Mouse (Mus musculus) hindbrain, embryonic 11.5 days (tissue): ENCODE measurements around the gene Ppp6r3. TPM values are rescaled to one million over a fixed set of nuclear protein-coding genes. Genes with fewer than 3 reads are reported as not detected.
"Not testable (repeated sequence)": the region's sequence is repeated elsewhere in the genome, so short reads cannot be mapped to it uniquely, and the experiment has no call there.

Experiments
- ATAC-seq: fragments of 200-750 bp; cut with Nextera tagmentation; 2 replicates; pipeline ENCODE4 v1.8.0; 2017; ENCODE audit warnings: mild to moderate bottlenecking, moderate TSS enrichment, moderate library complexity; ENCODE audit not compliant: low FRiP score
- DNase-seq: peaks from one replicate; pipeline ENCODE4 v3.0.0-alpha.2; 2015; ENCODE audit warnings: low spot score
- H3K27ac ChIP-seq: fragments of 300-500 bp; sonication (generic); 2 replicates; pipeline ENCODE4 v1.5.1; 2014; ENCODE audit warnings: mild to moderate bottlenecking, low read depth, low read length
- H3K27me3 ChIP-seq: fragments of 300-500 bp; sonication (generic); 2 replicates; pipeline ENCODE4 v1.6.1; 2014; ENCODE audit warnings: mild to moderate bottlenecking, low read length, moderate library complexity, mixed read lengths; ENCODE audit not compliant: control insufficient read depth, insufficient read depth
- H3K36me3 ChIP-seq: fragments of 300-500 bp; sonication (generic); 2 replicates; pipeline ENCODE4 v1.6.1; 2014; ENCODE audit warnings: mild to moderate bottlenecking, low read length, moderate library complexity, mixed read lengths; ENCODE audit not compliant: control insufficient read depth, insufficient read depth
- H3K4me1 ChIP-seq: fragments of 300-500 bp; sonication (generic); replicated peaks from 2 replicates; pipeline ENCODE4 v1.6.1; 2014; ENCODE audit warnings: low read length, mixed read lengths; ENCODE audit not compliant: control insufficient read depth, insufficient read depth
- H3K4me2 ChIP-seq: fragments of 300-500 bp; sonication (generic); replicated peaks from 2 replicates; pipeline ENCODE4 v1.6.1; 2014; ENCODE audit warnings: mild to moderate bottlenecking, low read depth, low read length
- H3K4me3 ChIP-seq: fragments of 300-500 bp; sonication (generic); 2 replicates; pipeline ENCODE4 v1.5.1; 2014; ENCODE audit warnings: low read depth, low read length
- H3K9ac ChIP-seq: fragments of 300-500 bp; sonication (generic); 2 replicates; pipeline ENCODE4 v1.6.1; 2014; ENCODE audit warnings: low read depth, low read length
- H3K9me3 ChIP-seq: fragments of 300-500 bp; sonication (generic); 2 replicates; pipeline ENCODE4 v1.6.1; 2016; ENCODE audit warnings: low read length; ENCODE audit not compliant: control insufficient read depth
- WGBS: fragments of 180-500 bp; shearing (Covaris S2); extraction: QIAGEN DNeasy Blood & Tissue Kit; methylation state at CpG from one replicate; pipeline ENCODE4 v1.1.7; 2014; 5-methylcytosine and 5-hydroxymethylcytosine counted together
- polyA plus RNA-seq: library from polyadenylated mRNA; unstranded; fragments of >200 nt; fragmentation: Nextera tagmentation; extraction: Ambion mirVana; gene quantifications from 2 replicates; pipeline ENCODE4 v1.2.1, GENCODE M21; 2014

Ppp6r3 gene
- polyA plus RNA-seq, 1 experiment from 2014 or later = 74.8 TPM

- ATAC-seq (no peak), DNase-seq (no peak)
- Histone ChIP-seq H3K36me3 (peaks cover 6% of the 10 kb centered on the region; the same call in 1 of the 2 replicates), H3K4me1 (no peaks in the 10 kb centered on the region), H3K27me3 (no peaks in the 10 kb centered on the region), H3K4me3 (no peak overlapping the region), H3K4me2 (no peak overlapping the region), H3K9ac (no peak overlapping the region), H3K27ac (no peak overlapping the region), H3K9me3 (no peaks in the 10 kb centered on the region)
- 86% methylated on average over 8 of the region's 8 CpGs for WGBS
Measured at GRCm38 (mm10) chr19:3611730-3612129, 36.2 kb upstream of the Ppp6r3 start.

GRCm38 (mm10) chr19:3610886-3611285, 35.3 kb upstream of the Ppp6r3 start:
- no peak for ATAC-seq
- H3K9ac ChIP-seq = no peak overlapping the region
- no peaks in the 10 kb centered on the region for H3K4me1 ChIP-seq
- H3K27me3 ChIP-seq = no peaks in the 10 kb centered on the region
- no peak overlapping the region for H3K27ac ChIP-seq
- no peaks in the 10 kb centered on the region for H3K9me3 ChIP-seq
- WGBS = 93% methylated on average over 2 of the region's 2 CpGs
- H3K4me2 ChIP-seq = no peak overlapping the region
- H3K4me3 ChIP-seq = no peak overlapping the region
- H3K36me3 ChIP-seq = peaks cover 6% of the 10 kb centered on the region; the same call in 1 of the 2 replicates
- no peak for DNase-seq

- no peak for ATAC-seq
- H3K36me3 ChIP-seq = peaks cover 6% of the 10 kb centered on the region; the same call in 1 of the 2 replicates
Measured at GRCm38 (mm10) chr19:3609826-3610225, 34.3 kb upstream of the Ppp6r3 start.

GRCm38 (mm10) chr19:3594316-3594715, 18.8 kb upstream of the Ppp6r3 start:
- no peaks in the 10 kb centered on the region for H3K27me3 ChIP-seq
- ATAC-seq = no peak

More at GRCm38 (mm10) chr19:3609826-3610225, 34.3 kb upstream of the Ppp6r3 start:
- no peaks in the 10 kb centered on the region for H3K27me3 ChIP-seq
- DNase-seq = no peak
- no peaks in the 10 kb centered on the region for H3K9me3 ChIP-seq
- no peak overlapping the region for H3K27ac ChIP-seq
- no peak overlapping the region for H3K4me3 ChIP-seq
- no peak overlapping the region for H3K4me2 ChIP-seq
- no peak overlapping the region for H3K9ac ChIP-seq
- 93% methylated on average over 10 of the region's 10 CpGs for WGBS
- no peaks in the 10 kb centered on the region for H3K4me1 ChIP-seq

GRCm38 (mm10) chr19:3593379-3594055, 18.0 kb upstream of the Ppp6r3 start:
- ATAC-seq = no peak
- Histone ChIP-seq H3K9ac (no peak overlapping the region), H3K4me2 (no peak overlapping the region), H3K27me3 (no peaks in the 10 kb centered on the region), H3K36me3 (0 out of 2 replicates have a peak, but pooled peaks cover 3% of the 10 kb centered on the region), H3K4me3 (no peak overlapping the region), H3K4me1 (no peaks in the 10 kb centered on the region), H3K9me3 (no peaks in the 10 kb centered on the region), H3K27ac (no peak overlapping the region)
- DNase-seq = no peak
- WGBS = 82% methylated on average over 7 of the region's 7 CpGs

More at GRCm38 (mm10) chr19:3594316-3594715, 18.8 kb upstream of the Ppp6r3 start:
- Histone ChIP-seq H3K36me3 (0 out of 2 replicates have a peak, but pooled peaks cover 3% of the 10 kb centered on the region), H3K9ac (no peak overlapping the region), H3K4me2 (no peak overlapping the region), H3K4me1 (no peaks in the 10 kb centered on the region), H3K4me3 (no peak overlapping the region), H3K27ac (no peak overlapping the region), H3K9me3 (no peaks in the 10 kb centered on the region)
- no peak for DNase-seq
- WGBS = 91% methylated on average over 5 of the region's 5 CpGs

GRCm38 (mm10) chr19:3589968-3590367, 14.4 kb upstream of the Ppp6r3 start:
- 93% methylated on average over 4 of the region's 4 CpGs for WGBS
- no peak for DNase-seq
- no peaks in the 10 kb centered on the region for H3K9me3 ChIP-seq
- no peak overlapping the region for H3K27ac ChIP-seq
- H3K4me3 ChIP-seq = no peak overlapping the region
- no peak overlapping the region for H3K4me2 ChIP-seq
- no peaks in the 10 kb centered on the region for H3K4me1 ChIP-seq
- no peak overlapping the region for H3K9ac ChIP-seq
- no peaks in the 10 kb centered on the region for H3K27me3 ChIP-seq
- 0 out of 2 replicates have a peak, but pooled peaks cover 3% of the 10 kb centered on the region for H3K36me3 ChIP-seq
- ATAC-seq = no peak

GRCm38 (mm10) chr19:3589547-3589946, 14.0 kb upstream of the Ppp6r3 start:
- H3K4me3 ChIP-seq = no peak overlapping the region
- no peaks in the 10 kb centered on the region for H3K9me3 ChIP-seq
- H3K4me1 ChIP-seq = no peaks in the 10 kb centered on the region
- H3K9ac ChIP-seq = no peak overlapping the region
- WGBS = 87% methylated on average over 5 of the region's 5 CpGs
- H3K27me3 ChIP-seq = no peaks in the 10 kb centered on the region
- no peak overlapping the region for H3K27ac ChIP-seq
- no peak for ATAC-seq
- 0 out of 2 replicates have a peak, but pooled peaks cover 3% of the 10 kb centered on the region for H3K36me3 ChIP-seq
- DNase-seq = no peak
- no peak overlapping the region for H3K4me2 ChIP-seq

GRCm38 (mm10) chr19:3587729-3588128, 12.2 kb upstream of the Ppp6r3 start:
- 88% methylated on average over 5 of the region's 5 CpGs for WGBS
- H3K4me1 ChIP-seq, H3K9me3 ChIP-seq, H3K9ac ChIP-seq, H3K36me3 ChIP-seq, H3K27ac ChIP-seq, ATAC-seq, H3K4me3 ChIP-seq, H3K4me2 ChIP-seq, H3K27me3 ChIP-seq: not testable (repeated sequence)
- peak; percentile 18 for DNase-seq

- H3K4me1 ChIP-seq = no peaks in the 10 kb centered on the region
- H3K4me3 ChIP-seq = no peak overlapping the region
- 58% methylated on average over 1 of the region's 1 CpGs for WGBS
- H3K27me3 ChIP-seq = no peaks in the 10 kb centered on the region
- no peak overlapping the region for H3K27ac ChIP-seq
- DNase-seq (peak; percentile 67), ATAC-seq (no peak)
- H3K9me3 ChIP-seq = no peaks in the 10 kb centered on the region
- no peak overlapping the region for H3K9ac ChIP-seq
- H3K4me2 ChIP-seq = no peak overlapping the region
- H3K36me3 ChIP-seq = no peaks in the 10 kb centered on the region
Measured at GRCm38 (mm10) chr19:3586540-3586939, 11.0 kb upstream of the Ppp6r3 start.
